Mouse (Mus musculus) megakaryocyte, embryonic 14.5 days (primary cell): ENCODE measurements around the gene Mark2.

Experiments used
- FLI1 ChIP-seq: IDR thresholded peaks from 2 replicates; pipeline ENCODE4 v1.6.1; 2012; ENCODE audit warnings: low read length, inconsistent platforms, mixed read lengths
- GATA1 ChIP-seq: IDR thresholded peaks from 3 replicates; pipeline ENCODE4 v1.6.1; 2012; ENCODE audit warnings: mixed read lengths, low read length, inconsistent platforms, borderline replicate concordance

DNA sequence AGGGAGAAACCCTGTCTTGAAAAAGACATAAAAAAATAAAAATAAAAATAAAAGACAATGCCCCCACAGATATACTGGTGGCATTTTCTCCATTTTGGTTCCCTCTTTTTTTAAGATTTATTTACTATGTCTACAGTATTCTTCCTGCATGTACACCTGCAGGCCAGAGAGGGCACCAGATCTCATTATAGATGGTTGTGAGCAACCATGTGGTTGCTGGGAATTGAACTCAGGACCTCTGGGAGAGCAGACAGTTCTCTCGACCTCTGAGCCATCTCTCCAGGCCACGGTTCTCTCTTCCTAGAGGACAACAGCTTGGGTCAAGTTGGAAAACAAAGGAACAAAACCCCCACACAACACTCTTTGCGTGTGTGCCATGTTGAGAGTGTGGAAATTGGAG is 79.7 kb downstream of the Mark2 start:
- TF ChIP-seq GATA1 (no peak), FLI1 (no peak)
